Mouse (Mus musculus) MEL (cell line): ENCODE results near the gene Gpx3. TPM values are rescaled to one million over a fixed set of nuclear protein-coding genes. Genes with fewer than 3 reads are reported as not detected.

Experiments used
- DNase-seq: peaks from one replicate; pipeline ENCODE4 v3.0.0; 2011; ENCODE audit warnings: low read depth, low spot score
- H3K27ac ChIP-seq: 2 replicates; pipeline ENCODE4 v1.5.1; 2012; ENCODE audit warnings: low read depth, mild to moderate bottlenecking, control low read depth, low read length, moderate library complexity; ENCODE audit not compliant: control insufficient read depth
- H3K27me3 ChIP-seq, 2 experiments: fragments of 150-350 bp in 1 of 2; sonication (generic) in 1 of 2; 2 replicates each; pipeline ENCODE4 v1.6.1; 2012; ENCODE audit warnings: low read length in 2 of 2, mild to moderate bottlenecking in 2 of 2, improper control_type of control experiment in 1 of 2, moderate library complexity in 1 of 2; ENCODE audit not compliant: insufficient read depth in 2 of 2, control insufficient read depth in 1 of 2
- H3K36me3 ChIP-seq, 2 experiments: 2 replicates each; pipeline ENCODE4 v1.6.1; 2012 to 2014; ENCODE audit warnings: low read length in 2 of 2, improper control_type of control experiment in 1 of 2, inconsistent platforms in 1 of 2, mild to moderate bottlenecking in 1 of 2; ENCODE audit not compliant: insufficient read depth in 2 of 2, control insufficient read depth in 1 of 2
- H3K4me1 ChIP-seq, 2 experiments: fragments of 150-350 bp in 1 of 2; sonication (generic) in 1 of 2; 2 replicates each; pipeline ENCODE4 v1.6.1; 2012; ENCODE audit warnings: low read length in 2 of 2, improper control_type of control experiment in 1 of 2, mild to moderate bottlenecking in 1 of 2; ENCODE audit not compliant: insufficient read depth in 2 of 2, control insufficient read depth in 1 of 2
- H3K4me3 ChIP-seq, 2 experiments: fragments of 150-350 bp in 1 of 2; sonication (generic) in 1 of 2; 2 replicates each; pipeline ENCODE4 v1.5.1; 2012; ENCODE audit warnings: low read depth in 2 of 2, low read length in 2 of 2, mild to moderate bottlenecking in 2 of 2, moderate library complexity in 2 of 2, control low read depth in 1 of 2, improper control_type of control experiment in 1 of 2; ENCODE audit not compliant: control insufficient read depth in 1 of 2, insufficient read depth in 1 of 2
- H3K79me2 ChIP-seq: 2 replicates; pipeline ENCODE4 v1.6.1; 2012; ENCODE audit warnings: mild to moderate bottlenecking, low read length, moderate library complexity; ENCODE audit not compliant: control insufficient read depth, poor library complexity, insufficient read depth
- H3K9ac ChIP-seq: 2 replicates; pipeline ENCODE4 v1.6.1; 2012; ENCODE audit warnings: low read depth, mild to moderate bottlenecking, control low read depth, low read length, moderate library complexity; ENCODE audit not compliant: control insufficient read depth, poor library complexity, severe bottlenecking
- H3K9me3 ChIP-seq: fragments of 150-350 bp; sonication (generic); replicated peaks from 2 replicates; pipeline ENCODE4 v1.6.1; 2012; ENCODE audit warnings: mild to moderate bottlenecking, low read length, improper control_type of control experiment, moderate library complexity; ENCODE audit not compliant: insufficient read depth
- CHD2 ChIP-seq: IDR thresholded peaks from 2 replicates; pipeline ENCODE4 v1.6.1; 2011; ENCODE audit warnings: low read length, improper control_type of control experiment
- CTCF ChIP-seq, 3 experiments: IDR thresholded peaks in 2 of 3; conservative IDR thresholded peaks in 1 of 3; 2 replicates each; pipeline ENCODE4 v1.5.1; 2011 to 2012; ENCODE audit warnings: low read length in 3 of 3, low read depth in 2 of 3, mild to moderate bottlenecking in 2 of 3, improper control_type of control experiment in 1 of 3, inconsistent platforms in 1 of 3, mixed read lengths in 1 of 3, moderate library complexity in 1 of 3; ENCODE audit not compliant: control insufficient read depth in 1 of 3, insufficient read depth in 1 of 3, poor library complexity in 1 of 3, severe bottlenecking in 1 of 3
- ETS1 ChIP-seq: IDR thresholded peaks from 2 replicates; pipeline ENCODE4 v1.6.1; 2012; ENCODE audit warnings: low read depth, mild to moderate bottlenecking, inconsistent platforms, low read length, improper control_type of control experiment, moderate library complexity
- GABPA ChIP-seq: IDR thresholded peaks from 2 replicates; pipeline ENCODE4 v1.6.1; 2012; ENCODE audit warnings: low read depth, mild to moderate bottlenecking, inconsistent platforms, low read length, improper control_type of control experiment, moderate library complexity
- HCFC1 ChIP-seq: IDR thresholded peaks from 2 replicates; pipeline ENCODE4 v1.6.1; 2012; ENCODE audit warnings: low read depth, mild to moderate bottlenecking, inconsistent platforms, low read length, improper control_type of control experiment, moderate library complexity
- JUND ChIP-seq: IDR thresholded peaks from 2 replicates; pipeline ENCODE4 v1.6.1; 2011; ENCODE audit warnings: low read depth, mild to moderate bottlenecking, improper control_type of control experiment, low read length
- MAFK ChIP-seq: IDR thresholded peaks from 2 replicates; pipeline ENCODE4 v1.6.1; 2011; ENCODE audit warnings: low read depth, mild to moderate bottlenecking, low read length, improper control_type of control experiment, borderline replicate concordance
- POLR2AphosphoS5 ChIP-seq: IDR thresholded peaks from 2 replicates; pipeline ENCODE4 v1.6.1; 2012; ENCODE audit warnings: low read depth, borderline replicate concordance, mild to moderate bottlenecking, inconsistent platforms, low read length, moderate library complexity, mixed read lengths
- RAD21 ChIP-seq: IDR thresholded peaks from 2 replicates; pipeline ENCODE4 v1.6.1; 2011; ENCODE audit warnings: mild to moderate bottlenecking, low read depth, low read length, improper control_type of control experiment
- SIN3A ChIP-seq: IDR thresholded peaks from 2 replicates; pipeline ENCODE4 v1.6.1; 2012; ENCODE audit warnings: low read length, improper control_type of control experiment, inconsistent platforms
- TCF12 ChIP-seq: IDR thresholded peaks from 2 replicates; pipeline ENCODE4 v1.6.1; 2014; ENCODE audit warnings: low read depth, mild to moderate bottlenecking, inconsistent platforms, low read length, improper control_type of control experiment, moderate library complexity
- USF1 ChIP-seq: IDR thresholded peaks from 2 replicates; pipeline ENCODE4 v1.6.1; 2014; ENCODE audit warnings: low read depth, mild to moderate bottlenecking, inconsistent platforms, low read length, improper control_type of control experiment, moderate library complexity
- ZC3H11A ChIP-seq: IDR thresholded peaks from 2 replicates; pipeline ENCODE4 v1.6.1; 2012; ENCODE audit warnings: low read depth, mild to moderate bottlenecking, inconsistent platforms, low read length, improper control_type of control experiment
- polyA plus RNA-seq, 2 experiments: library from polyadenylated mRNA; stranded (reverse) in 1 of 2; unstranded in 1 of 2; fragments of >175 nt in 1 of 2; fragments of >200 nt in 1 of 2; gene quantifications; 2 replicates each; pipeline versions ENCODE4 v1.2.1 to v1.2.4; 2012; ENCODE audit warnings: low replicate concordance in 2 of 2, low read depth in 1 of 2; ENCODE audit not compliant: insufficient read length in 2 of 2, insufficient read depth in 1 of 2, missing spikeins in 1 of 2
- total RNA-seq: library from RNA; depleted of rRNA; stranded (reverse); fragments of 300-350 nt; gene quantifications from 2 replicates; pipeline ENCODE4 v1.2.3, GENCODE M21; 2012

Gpx3 gene
- total and polyA plus RNA-seq, 3 experiments: 0.12 to 0.15 TPM; not detected in 1

- H3K27me3 ChIP-seq: no peaks in the 10 kb centered on the region
- DNase-seq: no peak
- TF ChIP-seq POLR2AphosphoS5 (no peak), GABPA (no peak), CTCF (IDR thresholded peaks at IDR 0.05 in 2 of 3, conservative IDR thresholded peaks at IDR 0.05 in 1 of 3; ENCODE audit: control insufficient read depth in 1 of 3, insufficient read depth in 1 of 3, low read depth in 2 of 3, low read length in 3 of 3, poor library complexity in 1 of 3, severe bottlenecking in 1 of 3) (no peak), TCF12 (no peak)
- TF ChIP-seq, all 39 proteins: peak for 0
- no peak overlapping the region for H3K4me3 ChIP-seq
- H3K79me2 ChIP-seq: no peaks in the 10 kb centered on the region
- no peak overlapping the region for H3K9ac ChIP-seq
- H3K4me1 ChIP-seq: no peaks in the 10 kb centered on the region
- no peaks in the 10 kb centered on the region; a peak in 1 of 4 replicates for H3K36me3 ChIP-seq
- no peaks in the 10 kb centered on the region for H3K9me3 ChIP-seq
- H3K27ac ChIP-seq: no peak overlapping the region
These were observed 7.9 kb downstream of the Gpx3 start for GRCm38 (mm10) chr11:54910081-54910665.

- H3K9ac ChIP-seq: no peak overlapping the region
- H3K4me1 ChIP-seq: no peaks in the 10 kb centered on the region
- H3K36me3 ChIP-seq: no peaks in the 10 kb centered on the region; a peak in 1 of 4 replicates
- DNase-seq: no peak
- H3K27ac ChIP-seq: no peak overlapping the region
- H3K79me2 ChIP-seq: no peaks in the 10 kb centered on the region
- H3K27me3 ChIP-seq: no peaks in the 10 kb centered on the region
- H3K9me3 ChIP-seq: no peaks in the 10 kb centered on the region
- TF ChIP-seq JUND (no peak), HCFC1 (no peak), ZC3H11A (no peak), CHD2 (no peak), USF1 (no peak), MAFK (no peak)
- no peak overlapping the region for H3K4me3 ChIP-seq
These were observed 8.9 kb downstream of the Gpx3 start for GRCm38 (mm10) chr11:54911201-54911600.

- no peak for TF ChIP-seq SIN3A
- no peak for TF ChIP-seq ETS1
- TF ChIP-seq RAD21: no peak
- no peaks in the 10 kb centered on the region; a peak in 1 of 4 replicates for H3K36me3 ChIP-seq
- H3K4me3 ChIP-seq: no peak overlapping the region
- H3K9me3 ChIP-seq: no peaks in the 10 kb centered on the region
- no peak overlapping the region for H3K27ac ChIP-seq
- H3K27me3 ChIP-seq: no peaks in the 10 kb centered on the region
- H3K9ac ChIP-seq: no peak overlapping the region
- H3K4me1 ChIP-seq: no peaks in the 10 kb centered on the region
- no peak for DNase-seq
- no peaks in the 10 kb centered on the region for H3K79me2 ChIP-seq
These were observed 9.6 kb downstream of the Gpx3 start for GRCm38 (mm10) chr11:54911671-54912502.
